Mouse (Mus musculus) MEL (cell line): ENCODE data around the gene Fasn.

Source experiments
- BHLHE40 ChIP-seq: IDR thresholded peaks from 2 replicates; pipeline ENCODE4 v1.6.1; 2012; ENCODE audit warnings: low read depth, mild to moderate bottlenecking, inconsistent platforms, low read length, improper control_type of control experiment, borderline replicate concordance
- CHD1 ChIP-seq: IDR thresholded peaks from 2 replicates; pipeline ENCODE4 v1.6.1; 2012; ENCODE audit warnings: low read depth, mild to moderate bottlenecking, inconsistent platforms, low read length, improper control_type of control experiment
- CHD2 ChIP-seq: IDR thresholded peaks from 2 replicates; pipeline ENCODE4 v1.6.1; 2011; ENCODE audit warnings: low read length, improper control_type of control experiment
- CTCF ChIP-seq, 3 experiments: IDR thresholded peaks in 2 of 3; conservative IDR thresholded peaks in 1 of 3; 2 replicates each; pipeline ENCODE4 v1.5.1; 2011 to 2012; ENCODE audit warnings: low read length in 3 of 3, low read depth in 2 of 3, mild to moderate bottlenecking in 2 of 3, improper control_type of control experiment in 1 of 3, inconsistent platforms in 1 of 3, mixed read lengths in 1 of 3, moderate library complexity in 1 of 3; ENCODE audit not compliant: control insufficient read depth in 1 of 3, insufficient read depth in 1 of 3, poor library complexity in 1 of 3, severe bottlenecking in 1 of 3
- MAX ChIP-seq: IDR thresholded peaks from 2 replicates; pipeline ENCODE4 v1.6.1; 2011; ENCODE audit warnings: low read length, improper control_type of control experiment
- MYB ChIP-seq: IDR thresholded peaks from 2 replicates; pipeline ENCODE4 v1.6.1; 2011; ENCODE audit warnings: mild to moderate bottlenecking, low read depth, low read length, improper control_type of control experiment
- POLR2A ChIP-seq, 2 experiments: IDR thresholded peaks; 2 replicates each; pipeline ENCODE4 v1.6.1; 2011 to 2012; ENCODE audit warnings: low read length in 2 of 2, mild to moderate bottlenecking in 2 of 2, control low read depth in 1 of 2, improper control_type of control experiment in 1 of 2, low read depth in 1 of 2, moderate library complexity in 1 of 2; ENCODE audit not compliant: control insufficient read depth in 1 of 2, insufficient read depth in 1 of 2, poor library complexity in 1 of 2
- POLR2AphosphoS5 ChIP-seq: IDR thresholded peaks from 2 replicates; pipeline ENCODE4 v1.6.1; 2012; ENCODE audit warnings: low read depth, borderline replicate concordance, mild to moderate bottlenecking, inconsistent platforms, low read length, moderate library complexity, mixed read lengths
- RAD21 ChIP-seq: IDR thresholded peaks from 2 replicates; pipeline ENCODE4 v1.6.1; 2011; ENCODE audit warnings: mild to moderate bottlenecking, low read depth, low read length, improper control_type of control experiment
- RCOR1 ChIP-seq: IDR thresholded peaks from 2 replicates; pipeline ENCODE4 v1.6.1; 2012; ENCODE audit warnings: low read depth, mild to moderate bottlenecking, inconsistent platforms, low read length, improper control_type of control experiment
- TAL1 ChIP-seq: IDR thresholded peaks from 2 replicates; pipeline ENCODE4 v1.6.1; 2012; ENCODE audit warnings: mild to moderate bottlenecking, inconsistent platforms, low read length, moderate library complexity, mixed read lengths
- UBTF ChIP-seq: IDR thresholded peaks from 2 replicates; pipeline ENCODE4 v1.6.1; 2012; ENCODE audit warnings: low read depth, mild to moderate bottlenecking, inconsistent platforms, low read length, improper control_type of control experiment, moderate library complexity, borderline replicate concordance; ENCODE audit not compliant: insufficient read depth
- USF2 ChIP-seq, 2 experiments: IDR thresholded peaks; 2 replicates each; pipeline ENCODE4 v1.6.1; 2011 to 2012; ENCODE audit warnings: improper control_type of control experiment in 2 of 2, low read length in 2 of 2, borderline replicate concordance in 1 of 2, inconsistent platforms in 1 of 2, low read depth in 1 of 2, mild to moderate bottlenecking in 1 of 2; ENCODE audit not compliant: insufficient read depth in 1 of 2

GRCm38 (mm10) chr11:120851132-120851531 is 26.8 kb upstream of the Fasn start:
- TF ChIP-seq USF2 (IDR thresholded peaks at IDR 0.05; ENCODE audit: borderline replicate concordance in 1 of 2, insufficient read depth in 1 of 2, low read depth in 1 of 2, low read length in 2 of 2) (no peak), RAD21 (no peak), POLR2A (IDR thresholded peaks at IDR 0.05; ENCODE audit: control insufficient read depth in 1 of 2, insufficient read depth in 1 of 2, low read depth in 1 of 2, low read length in 2 of 2, poor library complexity in 1 of 2) (no peak), RCOR1 (no peak), TAL1 (no peak; the same call in 1 of the 2 replicates), CTCF (IDR thresholded peaks at IDR 0.05 in 2 of 3, conservative IDR thresholded peaks at IDR 0.05 in 1 of 3; ENCODE audit: control insufficient read depth in 1 of 3, insufficient read depth in 1 of 3, low read depth in 2 of 3, low read length in 3 of 3, poor library complexity in 1 of 3, severe bottlenecking in 1 of 3) (no peak), CHD1 (no peak), MAX (no peak), UBTF (no peak), BHLHE40 (no peak), CHD2 (no peak), POLR2AphosphoS5 (no peak), MYB (no peak)
